Mouse (Mus musculus) cerebellum, adult 2 months (tissue): ENCODE measurements around the gene Hadhb.

Source experiments
- CTCF ChIP-seq: fragments of 200-500 bp; IDR thresholded peaks from 2 replicates; pipeline ENCODE4 v1.5.1; 2011; ENCODE audit warnings: low read depth, mild to moderate bottlenecking, control low read depth, low read length, moderate library complexity, borderline replicate concordance; ENCODE audit not compliant: insufficient read depth
- POLR2A ChIP-seq: fragments of 200-500 bp; IDR thresholded peaks from 2 replicates; pipeline ENCODE4 v1.6.1; 2011; ENCODE audit warnings: low read length, control low read depth, borderline replicate concordance; ENCODE audit not compliant: insufficient read depth

- TF ChIP-seq POLR2A (no peak), CTCF (no peak)
These were observed 7.3 kb downstream of the Hadhb start for GRCm38 (mm10) chr5:30162339-30162738.
